Mouse (Mus musculus): Measurements from ENCODE around the gene Tmem221.
"Not testable (repeated sequence)": the region's sequence is repeated elsewhere in the genome, so short reads cannot be mapped to it uniquely, and the experiment has no call there.

Tmem221 gene

GRCm38 (mm10) chr8:71545053-71545452, 13.6 kb downstream of the Tmem221 start:
- no peak for DNase-seq

- no peak for DNase-seq
These were observed 14.9 kb downstream of the Tmem221 start for GRCm38 (mm10) chr8:71543755-71544154.

- DNase-seq = peak; percentile 95
These were observed 15.9 kb downstream of the Tmem221 start, which contains the start of gene Mvb12a for GRCm38 (mm10) chr8:71542632-71543343. Gene Mvb12a (plus strand): TSS chr8:71542922.

GRCm38 (mm10) chr8:71537028-71537867, 21.4 kb downstream of the Tmem221 start, which contains the start of gene Bst2:
Gene Bst2 (minus strand): TSS chr8:71537456.
- peak; percentile 92 for DNase-seq

GRCm38 (mm10) chr8:71535663-71536062, 23.0 kb downstream of the Tmem221 start:
- DNase-seq = no peak

GRCm38 (mm10) chr8:71534263-71534810, 24.3 kb downstream of the Tmem221 start:
- no peak for DNase-seq

GRCm38 (mm10) chr8:71530735-71531467, 27.8 kb downstream of the Tmem221 start:
- not testable (repeated sequence) for DNase-seq

- DNase-seq = peak; percentile 42
These were observed 30.2 kb downstream of the Tmem221 start for GRCm38 (mm10) chr8:71528362-71529073.

GRCm38 (mm10) chr8:71527162-71527870, 31.4 kb downstream of the Tmem221 start:
- no peak for DNase-seq

- no peak for DNase-seq
These were observed 32.4 kb downstream of the Tmem221 start for GRCm38 (mm10) chr8:71526272-71526671.

- no peak for DNase-seq
These were observed 33.2 kb downstream of the Tmem221 start, which contains the start of gene Ccdc194 for GRCm38 (mm10) chr8:71525226-71526050. Gene Ccdc194 (minus strand): TSS chr8:71525711.

- DNase-seq = peak; percentile 95
These were observed 37.0 kb downstream of the Tmem221 start for GRCm38 (mm10) chr8:71521634-71522033.

- DNase-seq = peak; percentile 71
These were observed 39.4 kb downstream of the Tmem221 start for GRCm38 (mm10) chr8:71519037-71519825.

- no peak for DNase-seq
These were observed 41.9 kb downstream of the Tmem221 start for GRCm38 (mm10) chr8:71516786-71517185.

- no peak for DNase-seq
These were observed 43.6 kb downstream of the Tmem221 start for GRCm38 (mm10) chr8:71515043-71515442.

GRCm38 (mm10) chr8:71513018-71513754, 45.5 kb downstream of the Tmem221 start:
- peak; percentile 47 for DNase-seq

- DNase-seq = peak; percentile 51
These were observed 47.0 kb downstream of the Tmem221 start, which contains the start of gene Plvap for GRCm38 (mm10) chr8:71511644-71512043. Gene Plvap (minus strand): TSS chr8:71511752.

GRCm38 (mm10) chr8:71509316-71509715, 49.4 kb downstream of the Tmem221 start:
- DNase-seq = no peak

Measured in kidney, adult 18-20 months (tissue).